11 mouse cellular contexts compared by ENCODE assay signal in genomic region chr2:32321591-32322298, GRCm38 (mm10). TPM values are rescaled to one million over a fixed set of nuclear protein-coding genes. Genes with fewer than 3 reads are reported as not detected.
DNase-seq lines count a peak whose midpoint lies in the region; ATAC-seq lines count a peak whose summit lies in the region.
"Had no signal": no experiment of that assay in that cellular context is flagged by ENCODE, and none has a peak within 500 bp of the region (broad histone marks: within the 10 kb centered on the region; RNA-seq: fewer than 3 reads in every experiment).

No protein-coding gene starts in this region.

- H3K4me2 ChIP-seq in hindbrain, embryonic 11.5 days (replicated peaks; ENCODE audit: low read depth, low read length) = no peak overlapping the region
- H3K4me2 ChIP-seq in embryonic facial prominence, embryonic 14.5 days (ENCODE audit: low read depth, low read length) = no peak overlapping the region
- H3K4me2 ChIP-seq in intestine, embryonic 15.5 days (replicated peaks) = no peak overlapping the region
- H3K4me2 ChIP-seq in midbrain, embryonic 12.5 days (replicated peaks) = no peak overlapping the region
- H3K4me2 ChIP-seq: lung, embryonic 15.5 days had no signal

- peaks cover 35% of the 10 kb centered on the region for H3K27me3 ChIP-seq in hindbrain, embryonic 10.5 days (ENCODE audit: insufficient read depth, poor library complexity, severe bottlenecking)
- H3K27me3 ChIP-seq in hindbrain, embryonic 11.5 days (ENCODE audit: control insufficient read depth, insufficient read depth, low read length) = no peaks in the 10 kb centered on the region
- H3K27me3 ChIP-seq in embryonic facial prominence, embryonic 14.5 days (replicated peaks; ENCODE audit: control insufficient read depth, insufficient read depth, low read length) = no peaks in the 10 kb centered on the region
- H3K27me3 ChIP-seq in intestine, embryonic 15.5 days (replicated peaks) = 0 out of 2 replicates have a peak, but pooled peaks cover 2% of the 10 kb centered on the region
- H3K27me3 ChIP-seq in midbrain, embryonic 12.5 days = peaks cover 22% of the 10 kb centered on the region
- H3K27me3 ChIP-seq: lung, embryonic 15.5 days had no signal

- H3K27ac ChIP-seq in hindbrain, embryonic 10.5 days = peak overlapping the region; percentile 23; the same call in 1 of the 2 replicates
- H3K27ac ChIP-seq in hindbrain, embryonic 11.5 days (ENCODE audit: low read depth, low read length) = no peak overlapping the region
- H3K27ac ChIP-seq in embryonic facial prominence, embryonic 14.5 days (replicated peaks; ENCODE audit: low read depth, low read length) = 0 out of 2 replicates have a peak overlapping the region, but pooled peaks have one; percentile 22
- H3K27ac ChIP-seq in intestine, embryonic 15.5 days = peak overlapping the region; percentile 38
- H3K27ac ChIP-seq in midbrain, embryonic 12.5 days (replicated peaks) = peak overlapping the region; percentile 81
- H3K27ac ChIP-seq: lung, embryonic 15.5 days had no signal

- ATAC-seq in hindbrain, embryonic 11.5 days (ENCODE audit: low FRiP score) = no peak
- ATAC-seq in embryonic facial prominence, embryonic 14.5 days (ENCODE audit: low read depth) = no peak
- peak; percentile 78 for ATAC-seq in intestine, embryonic 15.5 days
- no peak for ATAC-seq in midbrain, embryonic 12.5 days (ENCODE audit: low FRiP score, low read depth)
- ATAC-seq in granulocyte monocyte progenitor cell, adult 5-6 weeks (replicated peaks; ENCODE audit: poor library complexity, severe bottlenecking) = no peak
- ATAC-seq: inflammation-experienced regulatory T-cells, adult 6 months had no signal

- H3K9me3 ChIP-seq in hindbrain, embryonic 10.5 days = no peaks in the 10 kb centered on the region
- no peaks in the 10 kb centered on the region for H3K9me3 ChIP-seq in hindbrain, embryonic 11.5 days (ENCODE audit: control insufficient read depth, low read length)
- H3K9me3 ChIP-seq in embryonic facial prominence, embryonic 14.5 days (ENCODE audit: control insufficient read depth, low read length) = no peaks in the 10 kb centered on the region
- no peaks in the 10 kb centered on the region for H3K9me3 ChIP-seq in intestine, embryonic 15.5 days
- H3K9me3 ChIP-seq in midbrain, embryonic 12.5 days = no peaks in the 10 kb centered on the region
- H3K9me3 ChIP-seq: lung, embryonic 15.5 days had no signal

- peaks cover 61% of the 10 kb centered on the region for H3K4me1 ChIP-seq in hindbrain, embryonic 10.5 days (replicated peaks)
- peaks cover 5% of the 10 kb centered on the region for H3K4me1 ChIP-seq in hindbrain, embryonic 11.5 days (replicated peaks; ENCODE audit: control insufficient read depth, insufficient read depth, low read length)
- H3K4me1 ChIP-seq in embryonic facial prominence, embryonic 14.5 days (ENCODE audit: control insufficient read depth, insufficient read depth, low read length) = peaks cover 29% of the 10 kb centered on the region
- peaks cover 50% of the 10 kb centered on the region for H3K4me1 ChIP-seq in intestine, embryonic 15.5 days (replicated peaks)
- H3K4me1 ChIP-seq in midbrain, embryonic 12.5 days = peaks cover 45% of the 10 kb centered on the region

- DNase-seq in hindbrain, embryonic 10.5 days (ENCODE audit: low spot score) = no peak
- DNase-seq in hindbrain, embryonic 11.5 days (ENCODE audit: low spot score) = no peak
- no peak for DNase-seq in embryonic facial prominence, embryonic 14.5 days (ENCODE audit: low spot score)
- no peak for DNase-seq in adrenal gland, adult (ENCODE audit: inconsistent age in 2 of 2, low spot score in 1 of 2)
- no peak for DNase-seq in gastrocnemius, adult 8-10 months (ENCODE audit: low spot score in 2 of 2)
- DNase-seq: cerebellum, adult 11 months had no signal

- H3K36me3 ChIP-seq in hindbrain, embryonic 10.5 days = no peaks in the 10 kb centered on the region; the same call in 1 of the 2 replicates
- H3K36me3 ChIP-seq in hindbrain, embryonic 11.5 days (ENCODE audit: control insufficient read depth, insufficient read depth, low read length) = no peaks in the 10 kb centered on the region
- peaks cover 27% of the 10 kb centered on the region for H3K36me3 ChIP-seq in embryonic facial prominence, embryonic 14.5 days (ENCODE audit: control insufficient read depth, insufficient read depth, low read length)
- H3K36me3 ChIP-seq in intestine, embryonic 15.5 days = no peaks in the 10 kb centered on the region
- H3K36me3 ChIP-seq in midbrain, embryonic 12.5 days = no peaks in the 10 kb centered on the region
- H3K36me3 ChIP-seq: lung, embryonic 15.5 days had no signal

- H3K9ac ChIP-seq in hindbrain, embryonic 11.5 days (ENCODE audit: low read depth, low read length) = no peak overlapping the region
- H3K9ac ChIP-seq in embryonic facial prominence, embryonic 14.5 days (ENCODE audit: low read depth, low read length) = no peak overlapping the region
- no peak overlapping the region for H3K9ac ChIP-seq in intestine, embryonic 15.5 days
- H3K9ac ChIP-seq in midbrain, embryonic 12.5 days (replicated peaks) = no peak overlapping the region
- H3K9ac ChIP-seq: lung, embryonic 15.5 days had no signal

- WGBS in hindbrain, embryonic 10.5 days = 75% methylated on average over 9 of the region's 9 CpGs
- 75% methylated on average over 9 of the region's 9 CpGs for WGBS in hindbrain, embryonic 11.5 days
- 69% methylated on average over 9 of the region's 9 CpGs for WGBS in embryonic facial prominence, embryonic 14.5 days
- WGBS in intestine, embryonic 15.5 days = 63% methylated on average over 9 of the region's 9 CpGs
- 75% methylated on average over 9 of the region's 9 CpGs for WGBS in midbrain, embryonic 12.5 days

- H3K4me3 ChIP-seq in hindbrain, embryonic 10.5 days = no peak overlapping the region
- H3K4me3 ChIP-seq in hindbrain, embryonic 11.5 days (ENCODE audit: low read depth, low read length) = no peak overlapping the region
- no peak overlapping the region for H3K4me3 ChIP-seq in embryonic facial prominence, embryonic 14.5 days (ENCODE audit: low read depth, low read length)
- H3K4me3 ChIP-seq in intestine, embryonic 15.5 days (replicated peaks) = no peak overlapping the region
- no peak overlapping the region for H3K4me3 ChIP-seq in midbrain, embryonic 12.5 days
- H3K4me3 ChIP-seq: lung, embryonic 15.5 days had no signal

RNA-seq across cellular contexts. Expression of gene Ciz1, which starts 30.4 kb away (rescaled TPM):
- polyA plus RNA-seq in hindbrain, embryonic 10.5 days (2016; fragmentation: Nextera tagmentation; extraction: Ambion mirVana) = 56.3 and 69.4 TPM in 2 replicates
- 42.4 and 49.0 TPM in 2 replicates for polyA plus RNA-seq in hindbrain, embryonic 11.5 days (2014; fragmentation: Nextera tagmentation; extraction: Ambion mirVana)
- 41.9 and 48.0 TPM in 2 replicates for polyA plus RNA-seq in embryonic facial prominence, embryonic 14.5 days (2014; fragmentation: Nextera tagmentation; extraction: Ambion mirVana)
- polyA plus RNA-seq in intestine, embryonic 15.5 days (2015; fragmentation: Nextera tagmentation; extraction: Ambion mirVana) = 38.9 and 39.8 TPM in 2 replicates
- polyA plus RNA-seq in midbrain, embryonic 12.5 days (2016; fragmentation: Nextera tagmentation; extraction: Ambion mirVana) = 61.5 TPM in 2 replicates
- total RNA-seq in granulocyte monocyte progenitor cell, adult 5-6 weeks (2014; fragmentation: Nextera tagmentation) = 80.5 and 92.0 TPM in 2 replicates
- 50.8 and 52.0 TPM in 2 replicates for total RNA-seq in granulocyte monocyte progenitor cell, adult 5-6 weeks (2017)
- 10 to 100 TPM; 18.3 to 28.1 (median 25.8) TPM for total RNA-seq in gastrocnemius, adult 8-10 months (2022)

RNA-seq across cellular contexts. Expression of gene Dnm1, which starts 31.4 kb away (rescaled TPM):
- 12.3 and 17.0 TPM in 2 replicates for polyA plus RNA-seq in hindbrain, embryonic 10.5 days (2016; fragmentation: Nextera tagmentation; extraction: Ambion mirVana)
- 17.4 and 22.6 TPM in 2 replicates for polyA plus RNA-seq in hindbrain, embryonic 11.5 days (2014; fragmentation: Nextera tagmentation; extraction: Ambion mirVana)
- 34.1 and 41.7 TPM in 2 replicates for polyA plus RNA-seq in embryonic facial prominence, embryonic 14.5 days (2014; fragmentation: Nextera tagmentation; extraction: Ambion mirVana)
- 12.2 and 16.4 TPM in 2 replicates for polyA plus RNA-seq in intestine, embryonic 15.5 days (2015; fragmentation: Nextera tagmentation; extraction: Ambion mirVana)
- 26.3 and 30.5 TPM in 2 replicates for polyA plus RNA-seq in midbrain, embryonic 12.5 days (2016; fragmentation: Nextera tagmentation; extraction: Ambion mirVana)
- 0.85 TPM in 1 of 2 replicates, not detected in the other for total RNA-seq in granulocyte monocyte progenitor cell, adult 5-6 weeks (2014; fragmentation: Nextera tagmentation)
- not detected in 2 replicates for total RNA-seq in granulocyte monocyte progenitor cell, adult 5-6 weeks (2017)
- total RNA-seq in gastrocnemius, adult 8-10 months (2022) = 1 to 10 TPM; 2.6 to 5.9 (median 3.9) TPM
- polyA plus RNA-seq: inflammation-experienced regulatory T-cells, adult 6 months had no signal

RNA-seq across cellular contexts. Expression of gene Swi5, which starts 33.9 kb away (rescaled TPM):
- 488 and 544 TPM in 2 replicates for polyA plus RNA-seq in hindbrain, embryonic 10.5 days (2016; fragmentation: Nextera tagmentation; extraction: Ambion mirVana)
- polyA plus RNA-seq in hindbrain, embryonic 11.5 days (2014; fragmentation: Nextera tagmentation; extraction: Ambion mirVana) = 185 and 378 TPM in 2 replicates
- 206 and 249 TPM in 2 replicates for polyA plus RNA-seq in embryonic facial prominence, embryonic 14.5 days (2014; fragmentation: Nextera tagmentation; extraction: Ambion mirVana)
- 387 and 409 TPM in 2 replicates for polyA plus RNA-seq in intestine, embryonic 15.5 days (2015; fragmentation: Nextera tagmentation; extraction: Ambion mirVana)
- polyA plus RNA-seq in midbrain, embryonic 12.5 days (2016; fragmentation: Nextera tagmentation; extraction: Ambion mirVana) = 368 and 371 TPM in 2 replicates
- 283 and 409 TPM in 2 replicates for total RNA-seq in granulocyte monocyte progenitor cell, adult 5-6 weeks (2014; fragmentation: Nextera tagmentation)
- 384 and 442 TPM in 2 replicates for total RNA-seq in granulocyte monocyte progenitor cell, adult 5-6 weeks (2017)
- 100 to 1,000 TPM; 137 to 150 (median 140) TPM for total RNA-seq in gastrocnemius, adult 8-10 months (2022)

RNA-seq across cellular contexts. Expression of gene Golga2, which starts 34.6 kb away (rescaled TPM):
- polyA plus RNA-seq in hindbrain, embryonic 10.5 days (2016; fragmentation: Nextera tagmentation; extraction: Ambion mirVana) = 20.2 and 22.6 TPM in 2 replicates
- polyA plus RNA-seq in hindbrain, embryonic 11.5 days (2014; fragmentation: Nextera tagmentation; extraction: Ambion mirVana) = 14.6 and 17.7 TPM in 2 replicates
- 27.2 and 33.1 TPM in 2 replicates for polyA plus RNA-seq in embryonic facial prominence, embryonic 14.5 days (2014; fragmentation: Nextera tagmentation; extraction: Ambion mirVana)
- polyA plus RNA-seq in intestine, embryonic 15.5 days (2015; fragmentation: Nextera tagmentation; extraction: Ambion mirVana) = 19.7 and 20.5 TPM in 2 replicates
- 28.0 and 28.2 TPM in 2 replicates for polyA plus RNA-seq in midbrain, embryonic 12.5 days (2016; fragmentation: Nextera tagmentation; extraction: Ambion mirVana)
- total RNA-seq in granulocyte monocyte progenitor cell, adult 5-6 weeks (2014; fragmentation: Nextera tagmentation) = 32.2 and 38.0 TPM in 2 replicates
- total RNA-seq in granulocyte monocyte progenitor cell, adult 5-6 weeks (2017) = 49.7 and 50.9 TPM in 2 replicates
- 10 to 100 TPM; 50.1 to 62.3 (median 53.8) TPM for total RNA-seq in gastrocnemius, adult 8-10 months (2022)

RNA-seq across cellular contexts. Expression of gene 1110008P14Rik, which starts 60.0 kb away (rescaled TPM):
- 41.4 and 66.7 TPM in 2 replicates for polyA plus RNA-seq in hindbrain, embryonic 10.5 days (2016; fragmentation: Nextera tagmentation; extraction: Ambion mirVana)
- 62.1 and 62.7 TPM in 2 replicates for polyA plus RNA-seq in hindbrain, embryonic 11.5 days (2014; fragmentation: Nextera tagmentation; extraction: Ambion mirVana)
- polyA plus RNA-seq in embryonic facial prominence, embryonic 14.5 days (2014; fragmentation: Nextera tagmentation; extraction: Ambion mirVana) = 67.7 and 79.7 TPM in 2 replicates
- polyA plus RNA-seq in intestine, embryonic 15.5 days (2015; fragmentation: Nextera tagmentation; extraction: Ambion mirVana) = 38.6 and 42.5 TPM in 2 replicates
- polyA plus RNA-seq in midbrain, embryonic 12.5 days (2016; fragmentation: Nextera tagmentation; extraction: Ambion mirVana) = 57.5 and 61.1 TPM in 2 replicates
- 11.7 and 20.7 TPM in 2 replicates for total RNA-seq in granulocyte monocyte progenitor cell, adult 5-6 weeks (2014; fragmentation: Nextera tagmentation)
- 5.5 and 11.2 TPM in 2 replicates for total RNA-seq in granulocyte monocyte progenitor cell, adult 5-6 weeks (2017)
- 10 to 100 TPM; 40.1 to 46.1 (median 42.3) TPM for total RNA-seq in gastrocnemius, adult 8-10 months (2022)
